Mouse (Mus musculus) midbrain, embryonic 14.5 days (tissue): ENCODE measurements at regions not wholly inside any gene's neighbourhood (a gene's known extent, or its start where the extent isn't known, plus 50 kb on each side); places are given as distances from the start of the nearest gene placed in this dataset.
A peak's percentile ranks its signal among the peaks of the same experiment; 100 is the strongest.

Experiments used
- ATAC-seq: fragments of 200-750 bp; cut with Nextera tagmentation; 2 replicates; pipeline ENCODE4 v1.8.0; 2017; ENCODE audit warnings: moderate number of reproducible peaks, moderate library complexity; ENCODE audit not compliant: low FRiP score, low TSS enrichment
- DNase-seq: peaks from one replicate; pipeline ENCODE4 v3.0.0-alpha.2; 2015
- H3K27ac ChIP-seq: fragments of 300-500 bp; sonication (generic); replicated peaks from 2 replicates; pipeline ENCODE4 v1.5.1; 2014; ENCODE audit warnings: mild to moderate bottlenecking, low read depth, low read length, moderate library complexity
- H3K27me3 ChIP-seq: fragments of 300-500 bp; sonication (generic); 2 replicates; pipeline ENCODE4 v1.6.1; 2014; ENCODE audit warnings: low read length, control low read depth, mixed read lengths; ENCODE audit not compliant: control insufficient read depth, insufficient read depth
- H3K36me3 ChIP-seq: fragments of 300-500 bp; sonication (generic); 2 replicates; pipeline ENCODE4 v1.6.1; 2014; ENCODE audit warnings: low read length, control low read depth; ENCODE audit not compliant: control insufficient read depth, insufficient read depth
- H3K4me1 ChIP-seq: fragments of 300-500 bp; sonication (generic); 2 replicates; pipeline ENCODE4 v1.6.1; 2014; ENCODE audit warnings: mild to moderate bottlenecking, antibody characterized with exemption, low read length, control low read depth; ENCODE audit not compliant: control insufficient read depth, insufficient read depth
- H3K4me2 ChIP-seq: fragments of 300-500 bp; sonication (generic); 2 replicates; pipeline ENCODE4 v1.6.1; 2014; ENCODE audit warnings: mild to moderate bottlenecking, low read length, moderate library complexity
- H3K4me3 ChIP-seq: fragments of 300-500 bp; sonication (generic); replicated peaks from 2 replicates; pipeline ENCODE4 v1.5.1; 2014; ENCODE audit warnings: low read depth, low read length
- H3K9ac ChIP-seq: fragments of 300-500 bp; sonication (generic); replicated peaks from 2 replicates; pipeline ENCODE4 v1.6.1; 2014; ENCODE audit warnings: mild to moderate bottlenecking, low read length, moderate library complexity
- H3K9me3 ChIP-seq: fragments of 300-500 bp; sonication (generic); 2 replicates; pipeline ENCODE4 v1.6.1; 2016; ENCODE audit warnings: low read length, control low read depth, mixed read lengths; ENCODE audit not compliant: control insufficient read depth
- WGBS: fragments of 180-500 bp; shearing (Covaris S2); extraction: QIAGEN DNeasy Blood & Tissue Kit; methylation state at CpG from one replicate; pipeline ENCODE4 v1.1.7; 2014; 5-methylcytosine and 5-hydroxymethylcytosine counted together

- no peak overlapping the region for H3K27ac ChIP-seq
- H3K36me3 ChIP-seq = no peaks in the 10 kb centered on the region
- 0 out of 2 replicates have a peak, but pooled peaks cover 5% of the 10 kb centered on the region for H3K4me1 ChIP-seq
- no peak overlapping the region for H3K4me3 ChIP-seq
- H3K9me3 ChIP-seq = no peaks in the 10 kb centered on the region
- DNase-seq (no peak), ATAC-seq (no peak)
- whole genome bisulfite sequencing = 63% methylated on average over 2 of the region's 2 CpGs
- H3K27me3 ChIP-seq = no peaks in the 10 kb centered on the region
- no peak overlapping the region for H3K9ac ChIP-seq
- H3K4me2 ChIP-seq = no peak overlapping the region
These were observed 144.7 kb downstream of the Cct6b start for GRCm38 (mm10) chr11:82619418-82619817.

- Histone ChIP-seq H3K9me3 (no peaks in the 10 kb centered on the region), H3K36me3 (no peaks in the 10 kb centered on the region), H3K9ac (no peak overlapping the region), H3K27me3 (no peaks in the 10 kb centered on the region), H3K4me1 (0 out of 2 replicates have a peak, but pooled peaks cover 5% of the 10 kb centered on the region), H3K4me3 (no peak overlapping the region), H3K27ac (no peak overlapping the region), H3K4me2 (peak overlapping the region; percentile 18; the same call in 1 of the 2 replicates)
- DNase-seq = peak; percentile 74
- ATAC-seq = no peak
- whole genome bisulfite sequencing = 3% methylated on average over 9 of the region's 9 CpGs
These were observed 145.7 kb downstream of the Cct6b start for GRCm38 (mm10) chr11:82618457-82618856.

DNA sequence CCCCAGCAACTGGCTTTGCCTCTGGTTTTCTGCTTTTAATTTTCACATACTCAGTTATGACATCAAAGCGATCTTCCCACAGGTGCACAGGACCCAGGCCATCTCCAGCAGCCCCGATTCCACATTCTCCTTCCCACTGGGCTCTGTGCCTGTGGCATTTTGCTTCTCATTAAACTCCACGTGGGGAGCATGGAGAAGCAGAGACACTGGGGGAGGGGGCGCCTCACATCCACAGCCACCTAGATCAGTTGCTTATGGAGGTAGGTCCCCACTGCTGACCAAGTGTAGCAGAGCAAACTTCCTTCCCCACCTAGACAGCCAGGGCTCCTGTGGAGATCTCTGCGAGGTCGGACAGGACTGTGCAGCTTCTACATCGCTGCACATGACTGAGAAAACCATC, 147.3 kb downstream of the Cct6b start:
- Histone ChIP-seq H3K9ac (no peak overlapping the region), H3K4me1 (0 out of 2 replicates have a peak, but pooled peaks cover 5% of the 10 kb centered on the region), H3K9me3 (no peaks in the 10 kb centered on the region), H3K36me3 (no peaks in the 10 kb centered on the region), H3K27me3 (no peaks in the 10 kb centered on the region), H3K4me2 (no peak overlapping the region), H3K27ac (no peak overlapping the region; the same call in 1 of the 2 replicates), H3K4me3 (no peak overlapping the region)
- no peak for DNase-seq
- 43% methylated on average over 7 of the region's 7 CpGs for WGBS
- no peak for ATAC-seq

GRCm38 (mm10) chr11:82614356-82614755, 149.8 kb downstream of the Cct6b start:
- ATAC-seq (no peak), DNase-seq (no peak)
- H3K9me3 ChIP-seq = no peaks in the 10 kb centered on the region
- no peak overlapping the region for H3K4me3 ChIP-seq
- WGBS = 89% methylated on average over 9 of the region's 9 CpGs
- no peaks in the 10 kb centered on the region for H3K27me3 ChIP-seq
- H3K4me2 ChIP-seq = no peak overlapping the region
- H3K36me3 ChIP-seq = no peaks in the 10 kb centered on the region
- no peak overlapping the region for H3K9ac ChIP-seq
- H3K4me1 ChIP-seq = 0 out of 2 replicates have a peak, but pooled peaks cover 5% of the 10 kb centered on the region
- H3K27ac ChIP-seq = no peak overlapping the region

GRCm38 (mm10) chr11:82613503-82613902, 150.6 kb downstream of the Cct6b start:
- no peak overlapping the region for H3K4me2 ChIP-seq
- DNase-seq (peak; percentile 81), ATAC-seq (no peak)
- WGBS = 26% methylated on average over 6 of the region's 6 CpGs
- no peaks in the 10 kb centered on the region for H3K36me3 ChIP-seq
- H3K4me3 ChIP-seq = no peak overlapping the region
- no peaks in the 10 kb centered on the region for H3K9me3 ChIP-seq
- no peak overlapping the region for H3K27ac ChIP-seq
- no peaks in the 10 kb centered on the region for H3K27me3 ChIP-seq
- H3K9ac ChIP-seq = no peak overlapping the region
- 0 out of 2 replicates have a peak, but pooled peaks cover 5% of the 10 kb centered on the region for H3K4me1 ChIP-seq

DNA sequence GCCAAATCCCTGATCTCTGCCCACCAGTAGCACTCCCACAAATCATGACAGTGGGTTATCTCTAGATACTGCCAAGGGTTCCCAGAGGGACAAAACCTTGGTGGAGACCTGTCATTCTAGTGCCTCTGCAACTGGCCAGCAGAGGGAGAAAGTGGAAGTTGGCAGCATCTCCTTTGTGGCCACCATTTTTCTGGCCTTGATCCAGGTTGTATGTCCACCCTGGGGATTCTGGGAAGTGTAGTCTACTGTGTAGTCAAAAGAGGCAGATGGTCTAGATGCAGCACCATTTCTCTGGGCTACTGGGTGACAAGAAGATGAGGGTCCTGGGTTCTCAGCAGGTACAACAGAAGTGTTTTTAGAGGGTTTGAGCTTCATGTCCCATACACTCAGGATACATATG, 152.1 kb downstream of the Cct6b start:
- DNase-seq (peak; percentile 79), ATAC-seq (no peak)
- no peak overlapping the region for H3K27ac ChIP-seq
- no peaks in the 10 kb centered on the region for H3K4me1 ChIP-seq
- H3K9me3 ChIP-seq = no peaks in the 10 kb centered on the region
- H3K4me2 ChIP-seq = no peak overlapping the region
- H3K27me3 ChIP-seq = no peaks in the 10 kb centered on the region
- H3K4me3 ChIP-seq = no peak overlapping the region
- H3K9ac ChIP-seq = no peak overlapping the region
- H3K36me3 ChIP-seq = no peaks in the 10 kb centered on the region

DNA sequence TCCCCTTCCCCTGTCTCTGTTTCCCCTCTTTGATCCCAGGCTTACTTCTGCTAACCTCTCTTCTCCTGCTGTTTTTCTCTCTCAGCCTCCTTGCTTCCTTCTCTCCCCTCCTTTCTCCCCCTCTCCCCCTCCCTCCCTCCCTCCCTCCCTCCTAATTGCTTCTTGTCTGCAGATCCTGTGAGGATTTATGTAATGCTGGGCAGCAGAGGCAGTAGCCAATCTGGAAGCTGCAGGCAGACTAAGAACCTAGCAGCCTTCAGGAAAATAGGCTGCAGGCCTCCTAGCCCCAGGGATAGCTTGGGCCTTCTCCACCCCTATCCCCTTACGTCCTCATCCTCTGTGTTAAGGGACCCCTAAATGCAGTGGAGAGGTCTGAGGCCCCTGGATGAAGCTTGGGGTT, 155.2 kb downstream of the Cct6b start:
- H3K27me3 ChIP-seq = no peaks in the 10 kb centered on the region
- H3K4me3 ChIP-seq = no peak overlapping the region
- WGBS = 22% methylated on average over 1 of the region's 1 CpGs
- H3K9ac ChIP-seq = no peak overlapping the region
- H3K27ac ChIP-seq = no peak overlapping the region
- H3K36me3 ChIP-seq = no peaks in the 10 kb centered on the region
- H3K4me2 ChIP-seq = no peak overlapping the region
- H3K9me3 ChIP-seq = no peaks in the 10 kb centered on the region
- DNase-seq (peak; percentile 42), ATAC-seq (no peak; the same call in 1 of the 2 replicates)
- H3K4me1 ChIP-seq = no peaks in the 10 kb centered on the region

DNA sequence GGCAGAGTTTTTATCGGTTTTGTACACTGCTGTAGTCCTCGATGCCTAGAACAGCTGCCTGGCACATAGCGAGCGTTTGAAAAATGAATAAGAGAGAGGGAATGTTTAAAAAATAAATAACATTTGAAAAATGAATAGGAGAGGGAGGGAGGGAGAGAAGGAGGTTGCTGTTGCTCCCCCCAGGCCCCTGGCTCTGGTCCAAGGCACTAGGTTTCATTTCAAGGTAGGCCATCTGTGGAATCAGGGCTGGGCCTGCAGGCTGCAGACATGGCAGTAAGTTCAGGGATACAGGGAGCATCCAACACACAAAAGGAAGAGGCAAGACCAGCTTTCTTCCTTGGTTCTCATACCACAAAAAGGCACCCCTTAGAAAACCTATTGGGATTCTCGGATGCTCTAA, 156.5 kb downstream of the Cct6b start:
- Histone ChIP-seq H3K4me3 (no peak overlapping the region), H3K9ac (no peak overlapping the region), H3K4me2 (no peak overlapping the region), H3K27me3 (no peaks in the 10 kb centered on the region), H3K9me3 (no peaks in the 10 kb centered on the region), H3K36me3 (no peaks in the 10 kb centered on the region), H3K27ac (no peak overlapping the region), H3K4me1 (peaks cover 5% of the 10 kb centered on the region; the same call in 1 of the 2 replicates)
- DNase-seq (no peak), ATAC-seq (no peak)
- WGBS = 91% methylated on average over 5 of the region's 5 CpGs

GRCm38 (mm10) chr11:82604251-82604835, 159.8 kb downstream of the Cct6b start:
- no peak for ATAC-seq
- no peak overlapping the region for H3K9ac ChIP-seq
- DNase-seq = no peak
- H3K9me3 ChIP-seq = no peaks in the 10 kb centered on the region
- peaks cover 10% of the 10 kb centered on the region; the same call in 1 of the 2 replicates for H3K4me1 ChIP-seq
- WGBS = 95% methylated on average over 7 of the region's 7 CpGs
- H3K36me3 ChIP-seq = no peaks in the 10 kb centered on the region
- no peak overlapping the region for H3K4me3 ChIP-seq
- H3K27me3 ChIP-seq = no peaks in the 10 kb centered on the region
- H3K4me2 ChIP-seq = no peak overlapping the region
- no peak overlapping the region for H3K27ac ChIP-seq
